Mouse (Mus musculus) frontal cortex, adult (tissue): ENCODE data around the gene Pla2g15.

ENCODE experiments used
- ATAC-seq: cut with Nextera tagmentation; 2 replicates; pipeline ENCODE4 v1.9.2; 2017; ENCODE audit warnings: mild to moderate bottlenecking, moderate library complexity, mixed read lengths; ENCODE audit not compliant: low TSS enrichment

The Pla2g15 gene

DNA sequence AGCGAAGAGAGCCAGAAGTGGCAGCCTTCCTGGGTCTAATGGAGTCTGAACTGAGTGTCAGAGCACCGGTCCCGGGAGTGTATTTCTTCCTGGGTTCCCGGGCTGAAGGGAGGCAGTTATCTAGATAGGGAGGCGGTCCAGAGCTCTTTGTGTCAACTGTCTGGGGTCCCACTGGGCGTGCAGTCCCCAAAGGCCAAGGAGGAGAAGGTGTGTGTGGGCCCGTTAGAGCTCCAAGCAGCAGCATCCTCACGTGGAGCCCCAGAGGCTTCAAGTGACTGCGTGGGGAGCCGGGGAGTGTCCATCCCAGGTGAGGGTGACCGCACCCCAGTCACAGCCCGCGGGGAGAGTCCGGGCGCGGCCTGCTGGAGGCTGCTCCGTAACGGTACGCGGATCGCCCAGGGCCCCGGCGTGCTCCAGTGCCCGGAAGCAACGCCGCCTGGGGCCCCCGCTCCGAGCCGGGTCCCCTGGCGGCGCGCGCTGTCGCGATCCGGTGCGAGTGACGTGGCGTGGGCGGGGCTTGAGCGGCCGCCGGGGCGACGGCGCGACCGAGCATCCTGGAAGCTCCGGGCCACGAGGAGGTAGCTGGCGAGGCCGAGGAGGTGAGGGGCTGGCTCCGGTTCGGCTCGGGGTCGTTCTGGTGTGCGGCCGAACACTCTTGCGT lies 18.3 kb downstream of the Pla2g15 start, which contains the start of gene Slc7a6:
Gene Slc7a6 (plus strand): TSS at position 502 of the 661 bp plus-strand sequence.
- ATAC-seq, result peak; percentile 82

- peak; percentile 78 for ATAC-seq
These were observed 19.1 kb downstream of the Pla2g15 start for GRCm38 (mm10) chr8:106169017-106169933.

DNA sequence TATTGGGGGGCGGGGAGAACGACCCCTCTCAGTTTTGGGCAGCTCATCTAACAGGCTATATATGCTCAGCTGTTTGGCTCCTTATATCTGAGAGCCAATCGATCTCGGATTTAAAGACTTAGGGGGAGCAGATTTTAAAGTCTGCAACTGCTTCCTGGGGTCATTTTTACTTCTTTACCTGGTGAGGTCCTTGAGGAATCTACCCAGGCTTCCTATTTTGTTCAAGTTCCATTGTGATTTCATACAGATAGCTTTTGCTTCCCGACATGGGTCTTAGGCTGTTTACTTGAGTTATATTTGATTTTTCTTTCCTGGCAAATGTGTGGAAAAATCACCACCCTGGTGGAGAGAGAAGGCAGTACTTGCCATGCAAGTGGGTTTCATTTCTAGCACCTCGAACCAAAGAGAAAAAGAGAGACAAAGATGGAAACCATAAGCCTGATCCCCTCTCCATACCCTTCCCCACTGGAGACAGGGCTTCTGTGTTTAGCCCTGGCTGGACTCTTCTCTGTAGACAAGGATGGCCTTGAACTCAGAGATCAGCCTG lies 19.8 kb downstream of the Pla2g15 start:
- no peak for ATAC-seq

- no peak for ATAC-seq
These were observed 23.4 kb downstream of the Pla2g15 start for GRCm38 (mm10) chr8:106173566-106173965.

- no peak for ATAC-seq
These were observed 26.7 kb downstream of the Pla2g15 start for GRCm38 (mm10) chr8:106176891-106177290.

DNA sequence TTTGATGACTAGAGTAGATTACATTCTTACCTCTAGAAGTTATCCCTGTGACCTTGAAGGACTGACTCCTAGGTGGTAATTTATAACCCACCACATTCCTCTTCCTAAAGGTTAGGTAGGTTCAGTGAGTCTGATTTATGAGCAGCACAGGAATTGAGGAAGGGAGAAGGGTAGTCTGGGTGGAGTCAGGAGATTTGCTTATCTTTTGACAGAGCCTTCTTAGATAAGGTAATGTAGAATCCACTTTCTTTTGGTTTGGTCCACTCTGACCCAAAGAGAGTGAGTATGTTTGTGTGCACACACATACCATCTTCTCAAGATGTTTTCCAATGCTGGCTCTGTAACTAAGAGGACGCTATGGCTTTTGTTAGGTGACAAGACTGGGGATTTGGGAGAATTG lies 27.4 kb downstream of the Pla2g15 start:
- ATAC-seq, result no peak

- ATAC-seq, result no peak
These were observed 28.2 kb downstream of the Pla2g15 start for GRCm38 (mm10) chr8:106178428-106178827.

GRCm38 (mm10) chr8:106185628-106186270 lies 35.5 kb downstream of the Pla2g15 start:
- peak; percentile 80 for ATAC-seq

- no peak for ATAC-seq
These were observed 36.2 kb downstream of the Pla2g15 start for GRCm38 (mm10) chr8:106186394-106186793.

GRCm38 (mm10) chr8:106189162-106189561 lies 39.0 kb downstream of the Pla2g15 start:
- peak; percentile 39; the same call in 1 of the 2 replicates for ATAC-seq

DNA sequence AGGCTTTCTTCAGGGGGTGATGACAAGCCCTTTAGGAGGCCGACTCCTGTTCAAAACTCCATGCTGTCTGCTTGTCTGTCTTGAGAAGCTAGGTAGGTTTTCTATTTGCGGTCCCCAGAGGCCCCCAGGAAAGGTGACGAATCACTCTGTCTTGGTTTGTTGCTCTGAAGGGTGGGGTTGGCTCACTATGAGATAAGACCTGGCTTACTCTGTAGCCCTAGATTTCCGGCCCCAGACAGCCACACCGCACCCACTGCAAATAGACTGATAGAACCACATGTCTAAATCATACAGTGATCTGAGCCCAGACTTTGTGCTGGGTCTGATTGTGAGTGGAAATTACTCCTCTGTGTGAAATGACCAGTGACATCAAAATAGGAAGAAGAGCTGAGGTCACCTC lies 41.4 kb downstream of the Pla2g15 start:
- no peak for ATAC-seq

GRCm38 (mm10) chr8:106193162-106193561 lies 43.0 kb downstream of the Pla2g15 start:
- ATAC-seq, result 0 out of 2 replicates have a peak, but pooled peaks have one; percentile 8

- 0 out of 2 replicates have a peak, but pooled peaks have one; percentile 3 for ATAC-seq
These were observed 43.9 kb downstream of the Pla2g15 start for GRCm38 (mm10) chr8:106194062-106194461.

DNA sequence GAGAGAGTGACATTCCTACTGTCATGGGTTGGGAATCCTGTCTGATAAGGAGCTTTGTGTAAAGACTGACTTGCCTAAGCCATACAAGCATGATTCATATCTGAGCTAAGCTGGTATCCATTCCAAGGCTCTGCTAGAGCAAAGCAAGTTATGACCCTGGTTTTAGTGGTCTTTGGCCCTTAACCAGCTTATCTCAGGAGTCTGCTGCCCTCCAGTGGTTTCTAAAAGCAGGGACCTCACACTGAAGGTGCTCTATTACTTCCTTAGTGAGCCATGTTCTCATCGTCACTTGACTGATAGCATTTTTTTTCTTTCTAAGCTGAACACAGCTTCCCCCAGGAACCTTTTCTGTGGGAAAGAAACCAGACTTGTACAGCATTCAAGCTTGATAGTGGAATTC lies 48.5 kb downstream of the Pla2g15 start:
- 0 out of 2 replicates have a peak, but pooled peaks have one; percentile 32 for ATAC-seq

- peak; percentile 50; the same call in 1 of the 2 replicates for ATAC-seq
These were observed 49.4 kb downstream of the Pla2g15 start for GRCm38 (mm10) chr8:106199596-106199995.

- peak; percentile 58 for ATAC-seq
These were observed 60.0 kb downstream of the Pla2g15 start for GRCm38 (mm10) chr8:106210035-106210731.

GRCm38 (mm10) chr8:106210821-106211345 lies 60.7 kb downstream of the Pla2g15 start, which contains the start of the genes Slc7a6os and Prmt7:
Gene Slc7a6os (minus strand): TSS chr8:106210935.
Gene Prmt7 (plus strand): TSS chr8:106210936.
- ATAC-seq, result peak; percentile 97

DNA sequence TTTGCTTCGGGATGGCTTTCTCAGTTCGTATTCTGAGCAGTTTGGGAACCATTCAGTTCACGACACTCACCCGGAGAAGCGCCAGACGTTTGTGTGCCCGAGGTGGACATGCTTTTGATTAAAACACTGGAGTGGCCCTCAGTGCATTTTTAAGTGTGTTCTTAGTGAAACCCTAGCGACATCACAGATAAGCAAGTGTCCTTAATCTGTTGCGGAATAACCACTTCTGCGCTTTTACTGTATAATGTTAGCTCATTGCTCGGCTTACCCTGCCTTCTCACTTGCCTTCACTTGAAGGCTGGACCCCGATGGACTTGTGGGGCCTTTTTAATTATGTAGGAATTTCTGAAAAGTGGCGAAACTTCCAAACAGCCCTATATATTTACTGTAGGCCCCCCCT lies 61.2 kb downstream of the Pla2g15 start:
- no peak; the same call in 1 of the 2 replicates for ATAC-seq

DNA sequence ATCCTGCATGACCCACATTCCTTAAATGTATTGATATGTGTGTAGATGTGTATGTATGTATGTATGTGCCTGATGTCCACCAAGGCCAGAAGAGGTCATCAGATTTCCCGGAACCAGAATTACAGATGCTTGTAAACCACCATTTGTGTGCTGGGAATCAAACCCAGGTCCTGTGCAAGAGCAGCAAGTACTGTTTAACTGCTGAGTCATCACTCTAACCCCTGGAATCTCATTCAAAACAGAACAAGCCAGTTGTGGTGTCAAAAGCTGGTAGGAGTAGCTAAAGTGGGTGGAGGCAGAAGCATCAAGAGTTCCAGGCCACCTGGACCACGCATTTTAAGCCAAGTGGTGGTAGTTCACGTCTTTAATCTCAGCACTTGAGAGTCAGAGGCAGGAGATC lies 63.8 kb downstream of the Pla2g15 start:
- no peak for ATAC-seq
